Mouse (Mus musculus) thymus, postnatal 14 days (tissue): Measurements from ENCODE around the gene Ctbs.

ENCODE experiments used
- DNase-seq: peaks from one replicate; pipeline ENCODE4 v3.0.0; 2021

Ctbs gene

GRCm38 (mm10) chr3:146499431-146500002 is 49.9 kb downstream of the Ctbs start, which contains the start of the genes Spata1 and Gng5:
Spata1 (minus strand) TSS chr3:146499753.
Gng5 (plus strand) TSS chr3:146499807.
- DNase-seq, result peak; percentile 95

GRCm38 (mm10) chr3:146500003-146500809 is 50.6 kb downstream of the Ctbs start:
- peak; percentile 81 for DNase-seq

- DNase-seq, result peak; percentile 20
Observed at GRCm38 (mm10) chr3:146500810-146501201, 51.2 kb downstream of the Ctbs start.

- no peak for DNase-seq
Observed at GRCm38 (mm10) chr3:146501601-146502123, 52.1 kb downstream of the Ctbs start.

GRCm38 (mm10) chr3:146506711-146507110 is 57.1 kb downstream of the Ctbs start:
- DNase-seq, result no peak
